Mouse (Mus musculus) spleen, adult 2 months (tissue): ENCODE measurements at regions not wholly inside any gene's neighbourhood (a gene's known extent, or its start where the extent isn't known, plus 50 kb on each side); places are given as distances from the start of the nearest gene placed in this dataset.

Experiments used
- DNase-seq, 2 experiments: peaks; one replicate each; pipeline versions ENCODE4 v3.0.0 to v3.0.0-alpha.2; 2012 to 2021; ENCODE audit warnings: low spot score in 2 of 2, low read depth in 1 of 2
- H3K27ac ChIP-seq: fragments of 200-500 bp; 2 replicates; pipeline ENCODE4 v1.5.1; 2012; ENCODE audit warnings: low read length, inconsistent platforms; ENCODE audit not compliant: insufficient read depth
- H3K27me3 ChIP-seq: fragments of 200-500 bp; 2 replicates; pipeline ENCODE4 v1.6.1; 2012; ENCODE audit warnings: mild to moderate bottlenecking, moderate library complexity, low read length, inconsistent platforms; ENCODE audit not compliant: control insufficient read depth, insufficient read depth
- H3K36me3 ChIP-seq: fragments of 200-500 bp; 2 replicates; pipeline ENCODE4 v1.6.1; 2012; ENCODE audit warnings: mild to moderate bottlenecking, low read length, inconsistent platforms; ENCODE audit not compliant: control insufficient read depth, insufficient read depth
- H3K4me1 ChIP-seq: fragments of 200-500 bp; 2 replicates; pipeline ENCODE4 v1.6.1; 2011; ENCODE audit warnings: inconsistent platforms; ENCODE audit not compliant: control insufficient read depth, insufficient read depth, insufficient read length
- H3K4me3 ChIP-seq: fragments of 200-500 bp; 2 replicates; pipeline ENCODE4 v1.5.1; 2011; ENCODE audit warnings: mild to moderate bottlenecking, inconsistent platforms; ENCODE audit not compliant: insufficient read depth, insufficient read length; ENCODE audit errors: extremely low read depth
- CTCF ChIP-seq: fragments of 200-500 bp; IDR thresholded peaks from 2 replicates; pipeline ENCODE4 v1.5.1; 2011; ENCODE audit warnings: mild to moderate bottlenecking, inconsistent platforms; ENCODE audit not compliant: insufficient read depth, insufficient read length, insufficient replicate concordance; ENCODE audit errors: extremely low read depth
- POLR2A ChIP-seq: fragments of 200-500 bp; IDR thresholded peaks from 2 replicates; pipeline ENCODE4 v1.6.1; 2011; ENCODE audit warnings: low read depth, low read length, inconsistent platforms
- WGBS: fragments of 180-500 bp; shearing (Covaris S2); methylation state at CpG from one replicate; pipeline ENCODE4 v1.1.7; 2018; 5-methylcytosine and 5-hydroxymethylcytosine counted together

DNA sequence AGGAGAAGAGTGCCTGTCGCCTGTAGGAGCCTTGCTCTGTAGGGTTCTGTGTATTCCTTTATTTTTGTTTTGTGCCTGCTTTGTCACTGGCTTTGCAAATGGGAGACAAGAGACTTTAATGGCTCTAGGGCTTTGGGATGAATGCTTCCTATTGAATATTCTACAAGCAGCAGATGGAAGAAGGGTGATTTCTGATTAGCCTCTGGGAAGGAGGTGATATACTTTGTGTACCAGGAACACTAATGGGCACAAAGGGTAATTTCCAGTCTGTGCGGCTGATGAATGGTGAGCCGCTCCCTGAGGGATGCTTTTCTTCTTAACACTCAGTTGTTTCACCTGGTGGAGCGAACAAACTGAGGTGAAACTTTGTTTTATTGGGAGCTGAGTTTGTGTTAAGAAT is 435.5 kb downstream of the Bckdhb start:
- DNase-seq, result no peak
- Histone ChIP-seq H3K4me3 (no peak overlapping the region), H3K36me3 (no peaks in the 10 kb centered on the region), H3K27ac (no peak overlapping the region), H3K27me3 (no peaks in the 10 kb centered on the region), H3K4me1 (no peaks in the 10 kb centered on the region)
- TF ChIP-seq POLR2A, result no peak
- TF ChIP-seq CTCF, result no peak
- WGBS, result 90% methylated on average over 4 of the region's 4 CpGs

DNA sequence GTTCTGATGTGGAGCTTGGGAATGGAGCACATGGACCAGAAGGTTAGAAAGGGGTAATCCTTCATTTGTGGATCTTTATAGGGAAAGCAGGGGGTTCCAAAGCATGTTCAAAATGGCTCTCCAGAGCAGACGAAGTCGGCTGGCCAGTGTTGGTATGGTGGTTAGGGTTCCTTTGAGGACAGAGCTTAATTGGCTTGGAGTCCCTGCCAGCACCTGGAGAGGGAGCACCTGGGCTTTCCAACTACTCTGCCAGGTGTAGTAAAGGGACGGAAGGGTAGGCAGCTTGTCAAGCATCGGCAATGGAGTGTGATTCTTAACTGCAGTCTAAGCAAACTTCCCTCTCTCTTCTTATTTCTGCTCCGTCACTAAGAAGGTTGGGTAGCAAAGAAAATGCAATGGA is 438.5 kb downstream of the Bckdhb start:
- no peak for TF ChIP-seq POLR2A
- TF ChIP-seq CTCF, result no peak
- H3K27ac ChIP-seq, result no peak overlapping the region
- DNase-seq, result no peak
- H3K27me3 ChIP-seq, result no peaks in the 10 kb centered on the region
- H3K4me1 ChIP-seq, result no peaks in the 10 kb centered on the region
- H3K4me3 ChIP-seq, result no peak overlapping the region
- no peaks in the 10 kb centered on the region for H3K36me3 ChIP-seq
- WGBS, result 94% methylated on average over 5 of the region's 5 CpGs

DNA sequence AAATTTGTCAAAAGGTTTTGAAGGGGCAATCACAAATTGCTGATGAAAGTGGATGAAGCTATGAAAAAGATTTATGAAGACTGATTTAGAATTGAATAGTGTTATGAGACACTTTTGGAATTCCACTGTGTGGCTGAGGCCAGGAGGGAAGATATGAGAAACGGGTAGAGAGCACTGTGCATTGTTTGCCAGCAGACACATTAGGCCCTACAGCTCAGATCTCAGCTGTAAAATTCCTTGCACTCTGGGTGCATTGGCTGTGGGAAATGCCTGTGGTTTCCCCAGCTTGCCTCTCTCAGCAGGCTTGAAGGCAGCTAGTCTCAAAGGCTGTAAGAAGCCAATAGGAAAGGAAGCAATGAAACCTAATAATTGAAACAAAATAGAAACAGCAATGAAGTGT is 444.3 kb downstream of the Bckdhb start:
- H3K36me3 ChIP-seq, result no peaks in the 10 kb centered on the region
- H3K4me3 ChIP-seq, result no peak overlapping the region
- TF ChIP-seq CTCF, result no peak
- no peaks in the 10 kb centered on the region for H3K4me1 ChIP-seq
- H3K27ac ChIP-seq, result no peak overlapping the region
- no peak for DNase-seq
- H3K27me3 ChIP-seq, result no peaks in the 10 kb centered on the region
- WGBS, result 83% methylated on average over 1 of the region's 1 CpGs

DNA sequence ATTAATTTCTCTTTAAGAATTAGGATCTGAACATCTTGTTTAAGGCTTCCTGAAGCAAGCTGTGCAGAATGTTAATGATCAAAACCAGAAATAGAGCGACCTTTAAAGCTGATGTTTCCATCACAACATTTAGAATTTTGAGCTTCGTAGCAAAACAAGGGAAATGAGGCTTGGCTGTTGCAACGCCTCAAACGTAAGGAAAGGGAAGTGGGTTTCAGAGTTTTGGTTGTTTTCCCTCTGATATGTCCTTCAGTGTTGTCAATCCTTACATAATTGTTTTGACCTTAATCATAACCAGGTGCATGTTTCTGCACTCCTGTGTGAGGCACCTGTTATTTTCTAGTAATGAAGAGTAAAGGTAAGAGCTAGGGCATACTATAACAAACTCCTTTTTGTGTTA is 445.3 kb downstream of the Bckdhb start:
- no peaks in the 10 kb centered on the region for H3K36me3 ChIP-seq
- WGBS, result 12% methylated on average over 4 of the region's 4 CpGs
- H3K27me3 ChIP-seq, result no peaks in the 10 kb centered on the region
- H3K4me1 ChIP-seq, result no peaks in the 10 kb centered on the region
- H3K27ac ChIP-seq, result no peak overlapping the region
- DNase-seq, result no peak
- H3K4me3 ChIP-seq, result no peak overlapping the region
- no peak for TF ChIP-seq CTCF

DNA sequence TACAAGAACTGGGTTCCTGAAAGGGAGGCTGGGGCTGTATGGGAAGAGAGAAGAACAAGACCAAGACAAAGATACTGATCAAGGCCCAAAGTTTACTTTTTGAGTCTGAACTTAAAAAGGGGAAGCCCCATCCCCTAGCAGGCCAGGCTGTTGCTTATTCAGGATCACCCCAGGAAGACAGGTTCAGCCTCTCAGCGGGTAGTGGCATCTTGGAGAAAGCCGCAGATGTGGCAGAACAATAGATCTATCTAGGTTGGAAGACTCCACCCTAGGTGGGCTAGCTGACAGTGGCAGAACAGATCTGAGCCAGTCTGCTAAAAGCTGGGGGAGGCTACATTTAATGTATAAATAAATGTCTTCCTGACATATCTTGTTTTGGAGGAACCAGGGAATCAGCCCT is 450.8 kb downstream of the Bckdhb start:
- Histone ChIP-seq H3K27me3 (no peaks in the 10 kb centered on the region), H3K27ac (no peak overlapping the region), H3K4me3 (no peak overlapping the region), H3K4me1 (no peaks in the 10 kb centered on the region), H3K36me3 (no peaks in the 10 kb centered on the region)
- TF ChIP-seq CTCF (no peak), POLR2A (no peak)
- WGBS, result 86% methylated on average over 2 of the region's 2 CpGs
- no peak for DNase-seq

DNA sequence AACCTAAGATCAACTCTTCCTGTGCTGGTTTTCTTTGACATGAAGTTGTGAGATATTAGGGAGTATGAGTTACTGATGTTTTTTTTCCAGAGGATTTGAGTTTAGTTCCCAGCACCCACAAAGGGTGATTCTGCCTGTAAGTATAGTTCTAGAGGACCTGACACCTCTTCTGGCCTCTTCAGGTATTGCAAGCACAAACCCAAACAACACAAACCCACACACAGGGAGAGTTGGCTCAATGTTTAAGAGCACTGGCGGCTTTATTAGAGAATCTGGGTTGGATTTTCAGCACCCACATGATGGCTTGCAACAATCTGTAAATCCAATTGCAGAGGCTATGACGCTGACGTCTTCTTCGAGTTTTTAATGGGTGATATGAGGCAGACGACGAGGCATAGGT is 451.7 kb downstream of the Bckdhb start:
- no peak for DNase-seq
- no peaks in the 10 kb centered on the region for H3K27me3 ChIP-seq
- H3K4me3 ChIP-seq, result no peak overlapping the region
- 91% methylated on average over 6 of the region's 6 CpGs for WGBS
- no peak overlapping the region for H3K27ac ChIP-seq
- TF ChIP-seq POLR2A (no peak), CTCF (no peak)
- H3K36me3 ChIP-seq, result no peaks in the 10 kb centered on the region
- no peaks in the 10 kb centered on the region for H3K4me1 ChIP-seq

DNA sequence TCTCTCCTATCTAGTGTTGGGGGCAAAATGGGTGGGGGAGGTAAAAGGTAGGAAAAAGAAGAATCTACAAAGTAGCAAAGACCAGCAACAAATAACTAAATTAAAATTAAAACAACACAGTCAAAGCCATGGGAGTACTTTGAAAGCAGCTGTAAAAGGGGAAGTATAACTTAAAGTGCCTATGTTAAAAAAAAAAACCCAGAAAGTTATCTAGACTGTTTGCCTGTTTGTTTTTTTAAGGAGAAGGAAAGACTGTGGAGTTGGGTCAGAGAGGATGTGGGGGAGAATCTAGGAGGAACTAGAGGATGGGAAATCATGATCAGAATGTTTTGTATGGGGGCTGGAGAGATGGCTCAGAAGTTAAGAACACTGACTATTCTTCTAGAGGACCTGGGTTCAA is 457.0 kb downstream of the Bckdhb start:
- Histone ChIP-seq H3K4me3 (no peak overlapping the region), H3K27me3 (no peaks in the 10 kb centered on the region), H3K36me3 (no peaks in the 10 kb centered on the region), H3K27ac (no peak overlapping the region), H3K4me1 (no peaks in the 10 kb centered on the region)
- TF ChIP-seq CTCF (no peak), POLR2A (no peak)
- DNase-seq, result no peak

DNA sequence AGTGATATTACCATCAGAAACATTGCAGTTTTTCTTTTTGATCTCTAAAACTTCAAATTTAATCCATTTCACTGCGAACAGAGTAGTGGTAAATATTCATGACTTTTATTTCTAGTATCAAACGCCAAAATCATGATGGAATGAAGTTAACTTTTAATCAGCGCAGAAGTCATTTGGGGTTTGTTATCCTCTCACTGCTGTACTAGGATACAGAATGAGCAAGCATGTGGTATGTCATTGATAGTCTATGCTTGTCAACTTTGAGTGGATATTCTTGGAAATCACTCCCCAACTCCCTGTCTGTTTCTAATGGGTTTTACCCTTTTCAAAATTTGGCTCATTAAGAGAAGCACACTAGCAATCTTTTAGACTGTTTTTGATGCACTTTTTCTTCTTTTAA is 464.9 kb downstream of the Bckdhb start:
- Histone ChIP-seq H3K27ac (no peak overlapping the region), H3K27me3 (no peaks in the 10 kb centered on the region), H3K4me1 (no peaks in the 10 kb centered on the region), H3K36me3 (no peaks in the 10 kb centered on the region), H3K4me3 (no peak overlapping the region)
- DNase-seq, result no peak
- WGBS, result 91% methylated on average over 3 of the region's 3 CpGs
- TF ChIP-seq POLR2A, result no peak
- no peak for TF ChIP-seq CTCF
